Mouse (Mus musculus) heart, postnatal 36 days (tissue): Measurements from ENCODE around the gene Trim14. TPM values are rescaled to one million over a fixed set of nuclear protein-coding genes. Genes with fewer than 3 reads are reported as not detected.

ENCODE experiments used
- DNase-seq, 2 experiments: peaks; one replicate each; pipeline ENCODE4 v3.0.0; 2021 to 2022
- intact Hi-C: fragments of 180-260 bp; cut with DNase I; formaldehyde crosslinking; loops from one replicate; pipeline ENCODE4 v1.15.1; 2025
- total RNA-seq, 2 experiments: library from RNA; stranded (reverse); gene quantifications; 2 replicates each; pipeline ENCODE4 v1.2.3; 2021

The Trim14 gene
- total RNA-seq, 2 experiments from 2014 or later: 3.1 to 4.1 TPM

- peak; percentile 26 to 28 for DNase-seq
- intact Hi-C loops: no loop called here
These were observed 27.9 kb upstream of the Trim14 start for GRCm38 (mm10) chr4:46563847-46564246.

- intact Hi-C loops: no loop called here
- no peak for DNase-seq
These were observed 26.9 kb upstream of the Trim14 start for GRCm38 (mm10) chr4:46562841-46563240.

- DNase-seq: no peak
- intact Hi-C loops: no loop called here
These were observed 26.1 kb upstream of the Trim14 start for GRCm38 (mm10) chr4:46562037-46562436.

- intact Hi-C loops: no loop called here
- no peak for DNase-seq
These were observed 24.2 kb upstream of the Trim14 start for GRCm38 (mm10) chr4:46560069-46560705.

GRCm38 (mm10) chr4:46558672-46559667, 23.0 kb upstream of the Trim14 start:
- intact Hi-C loops: no loop called here
- no peak for DNase-seq

GRCm38 (mm10) chr4:46556933-46557332, 21.0 kb upstream of the Trim14 start:
- DNase-seq: no peak

GRCm38 (mm10) chr4:46555762-46556161, 19.8 kb upstream of the Trim14 start:
- no peak for DNase-seq
- intact Hi-C loops: no loop called here

More at GRCm38 (mm10) chr4:46556933-46557332, 21.0 kb upstream of the Trim14 start:
- intact Hi-C loops: no loop called here

GRCm38 (mm10) chr4:46554295-46555069, 18.5 kb upstream of the Trim14 start:
- peak in 1 of 2 experiments; percentile 23 for DNase-seq
- intact Hi-C loops: no loop called here

GRCm38 (mm10) chr4:46553864-46554263, 17.9 kb upstream of the Trim14 start:
- intact Hi-C loops: no loop called here
- DNase-seq: no peak

- DNase-seq: no peak
- intact Hi-C loops: no loop called here
These were observed 14.5 kb upstream of the Trim14 start for GRCm38 (mm10) chr4:46550406-46550805.

- no peak for DNase-seq
- intact Hi-C loops: no loop called here
These were observed 14.0 kb upstream of the Trim14 start for GRCm38 (mm10) chr4:46549979-46550378.

- intact Hi-C loops: no loop called here
- DNase-seq: no peak
These were observed 10.8 kb upstream of the Trim14 start for GRCm38 (mm10) chr4:46546709-46547108.

GRCm38 (mm10) chr4:46545498-46545897, 9.6 kb upstream of the Trim14 start:
- no peak for DNase-seq
- intact Hi-C loops: no loop called here

- no peak for DNase-seq
- intact Hi-C loops: no loop called here
These were observed 8.4 kb upstream of the Trim14 start for GRCm38 (mm10) chr4:46544313-46544712.

- intact Hi-C loops: no loop called here
- no peak for DNase-seq
These were observed 7.6 kb upstream of the Trim14 start for GRCm38 (mm10) chr4:46543366-46544050.

- intact Hi-C loops: no loop called here
- no peak for DNase-seq
These were observed 5.8 kb upstream of the Trim14 start for GRCm38 (mm10) chr4:46541707-46542106.

GRCm38 (mm10) chr4:46539167-46539566, 3.2 kb upstream of the Trim14 start:
- no peak for DNase-seq
- intact Hi-C loops: no loop called here

- DNase-seq: no peak
- intact Hi-C loops: no loop called here
These were observed 679 bp downstream of the Trim14 start for GRCm38 (mm10) chr4:46535094-46535830.

- peak in 1 of 2 experiments; percentile 31 for DNase-seq
- intact Hi-C loops: no loop called here
These were observed 1.8 kb downstream of the Trim14 start for GRCm38 (mm10) chr4:46533934-46534720.
